Mouse (Mus musculus): ENCODE data around the gene Chd4. TPM values are rescaled to one million over a fixed set of nuclear protein-coding genes. Genes with fewer than 3 reads are reported as not detected.

The Chd4 gene
- polyA plus RNA-seq (2017; shearing (Covaris generic)) = 57.3 TPM

DNA sequence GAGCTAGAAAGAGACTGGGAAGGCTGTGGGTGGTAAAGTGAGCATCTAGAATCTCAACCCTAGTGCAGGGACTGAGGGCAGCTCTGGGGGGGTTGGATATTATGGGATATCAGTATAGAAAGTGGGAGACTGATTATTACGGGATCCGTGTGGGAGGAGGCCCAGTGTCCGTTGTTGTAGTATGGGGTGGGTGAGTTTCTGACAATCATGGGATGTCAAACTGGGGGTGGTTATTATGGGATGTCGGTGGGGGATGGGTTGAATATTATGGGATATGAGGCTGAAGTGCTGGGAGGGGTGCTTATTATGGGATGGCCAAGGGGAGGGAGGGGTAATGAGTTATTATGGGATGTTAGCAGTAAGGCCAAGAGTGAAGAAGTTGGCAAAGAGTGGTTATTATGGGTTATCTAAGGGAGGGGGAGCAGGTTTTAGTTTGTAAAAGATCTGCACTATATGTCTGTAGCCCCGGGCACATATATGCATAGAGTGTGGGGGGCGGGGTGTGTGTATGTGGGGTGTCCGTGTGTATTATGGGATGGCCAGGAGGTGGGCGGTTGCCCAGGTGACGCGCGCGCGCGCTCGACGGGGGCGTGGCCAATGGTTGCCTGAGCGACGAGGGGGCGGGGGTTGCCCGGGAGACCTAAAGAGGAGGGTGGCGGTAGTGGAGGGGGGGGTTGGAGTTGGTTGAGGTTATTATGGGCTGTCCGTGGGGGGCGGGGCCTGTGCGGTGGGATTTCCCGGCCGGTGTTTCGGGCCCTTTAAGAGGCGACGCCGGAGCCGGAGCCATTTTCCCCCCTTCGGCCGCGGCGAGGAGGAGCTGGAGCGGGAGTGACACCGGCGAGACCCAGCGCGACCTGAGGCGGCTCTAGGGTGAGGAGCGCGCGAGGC, at the start of gene Chd4:
Gene Chd4, plus strand, starts transcription at position 591 of the 888 bp plus-strand sequence.

DNA sequence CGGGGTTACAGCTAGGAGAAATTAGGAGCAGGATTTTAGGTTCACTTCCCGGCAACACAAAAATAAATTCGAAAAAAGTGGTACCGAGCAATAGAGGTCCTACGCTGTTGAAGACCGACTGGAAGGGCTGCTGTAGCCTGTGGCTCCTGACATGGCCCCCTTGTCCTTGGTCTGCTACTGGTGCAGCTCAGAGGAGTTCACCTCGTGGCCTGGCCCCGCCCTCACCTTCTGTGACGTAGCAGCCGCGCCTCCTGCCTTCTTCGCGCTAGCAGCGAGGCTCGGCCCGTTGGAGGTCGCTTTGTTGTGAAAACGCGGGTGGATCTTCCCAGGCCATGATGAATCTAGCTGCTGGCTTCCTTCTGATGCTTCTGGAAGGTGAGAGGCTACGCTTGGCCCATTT, 46.1 kb upstream of the Chd4 start, which contains the start of gene Acrbp:
Gene Acrbp, plus strand, starts transcription at position 12 of the 400 bp plus-strand sequence.

DNA sequence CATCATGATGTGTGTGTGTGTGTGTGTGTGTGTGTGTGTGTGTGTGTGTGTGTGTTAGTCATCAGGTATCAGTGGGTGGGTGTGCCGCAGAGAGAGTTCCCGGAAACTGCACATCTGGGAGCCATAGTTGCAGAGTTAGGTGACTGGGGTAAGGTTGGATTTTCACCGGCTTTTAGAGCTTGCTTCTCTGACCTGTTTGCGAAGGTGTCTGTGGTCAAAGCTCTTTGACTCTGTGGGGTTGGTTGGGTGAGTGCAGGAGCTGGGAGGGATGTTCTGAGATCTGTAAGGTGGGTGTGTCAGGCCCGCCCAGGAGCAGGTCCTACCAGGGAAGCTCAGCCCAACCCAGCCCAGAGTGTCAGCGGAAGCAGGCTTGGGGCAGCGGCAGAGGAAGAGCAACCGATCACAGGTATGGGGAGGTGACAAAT, 28.2 kb upstream of the Chd4 start, which contains the start of gene Lpar5:
Gene Lpar5, plus strand, starts transcription at position 350 of the 425 bp plus-strand sequence.

DNA sequence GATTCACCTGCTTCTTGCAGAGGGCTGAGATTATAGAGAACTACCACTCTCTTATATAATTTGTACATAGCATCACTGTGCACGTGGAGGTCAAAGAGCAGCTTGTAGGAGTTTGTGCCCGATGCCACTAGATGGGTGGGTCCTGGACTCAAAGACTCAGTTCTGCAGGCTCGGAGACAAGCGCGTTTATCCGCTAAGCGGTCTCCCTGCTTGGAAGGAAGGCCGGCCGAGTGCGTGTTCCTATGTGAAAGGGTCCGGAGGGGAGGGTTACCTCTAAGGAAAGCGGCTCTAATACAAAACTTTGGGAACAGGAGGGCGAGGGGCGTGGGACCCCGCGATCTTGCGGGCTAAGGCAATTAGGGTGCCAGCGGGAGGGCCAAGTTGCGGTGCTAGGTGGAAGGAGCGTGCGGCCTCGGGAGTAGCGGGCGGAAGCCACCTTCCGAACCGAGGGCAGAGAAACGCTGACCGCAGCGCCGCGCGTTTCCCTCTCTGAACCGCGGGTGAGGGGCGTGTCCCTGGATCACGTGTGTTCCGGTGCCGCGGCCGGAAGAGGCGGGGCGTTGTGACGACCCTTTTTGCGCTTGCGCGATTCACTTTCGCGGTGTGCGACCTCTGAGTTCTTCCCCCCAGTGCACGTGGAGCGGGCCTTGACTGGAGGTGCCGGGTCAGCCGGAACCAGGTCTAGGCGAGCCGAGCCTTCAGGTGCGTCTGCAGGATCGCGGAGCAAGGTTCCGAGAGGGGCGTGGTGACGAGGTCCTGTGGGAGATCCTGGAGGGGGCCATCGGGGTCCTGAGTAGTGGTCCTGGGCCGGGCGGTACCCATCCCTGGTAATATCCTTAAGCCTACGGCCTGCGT, 35.7 kb downstream of the Chd4 start, which contains the start of gene Nop2:
Gene Nop2, plus strand, starts transcription at position 608 of the 855 bp plus-strand sequence.

DNA sequence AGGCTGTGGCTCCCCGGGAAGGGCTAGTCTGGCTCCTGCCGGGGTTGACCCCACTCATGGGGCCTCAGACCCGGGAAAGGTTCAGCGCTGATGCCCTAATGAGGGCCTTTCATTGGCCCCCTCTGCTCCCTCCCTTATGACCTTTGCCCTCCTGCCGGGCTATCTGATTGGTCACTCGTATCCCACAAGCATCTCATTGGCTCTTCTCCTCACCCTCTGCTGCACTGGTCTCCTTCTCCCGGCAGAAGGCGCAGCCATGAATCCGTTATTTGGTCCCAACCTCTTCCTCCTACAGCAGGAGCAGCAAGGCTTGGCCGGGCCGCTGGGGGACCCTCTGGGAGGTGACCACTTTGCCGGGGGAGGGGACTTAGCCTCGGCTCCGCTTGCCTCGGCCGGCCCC, 49.2 kb downstream of the Chd4 start, which contains the start of gene Iffo1:
Gene Iffo1, plus strand, starts transcription at position 241 of the 400 bp plus-strand sequence.

DNA sequence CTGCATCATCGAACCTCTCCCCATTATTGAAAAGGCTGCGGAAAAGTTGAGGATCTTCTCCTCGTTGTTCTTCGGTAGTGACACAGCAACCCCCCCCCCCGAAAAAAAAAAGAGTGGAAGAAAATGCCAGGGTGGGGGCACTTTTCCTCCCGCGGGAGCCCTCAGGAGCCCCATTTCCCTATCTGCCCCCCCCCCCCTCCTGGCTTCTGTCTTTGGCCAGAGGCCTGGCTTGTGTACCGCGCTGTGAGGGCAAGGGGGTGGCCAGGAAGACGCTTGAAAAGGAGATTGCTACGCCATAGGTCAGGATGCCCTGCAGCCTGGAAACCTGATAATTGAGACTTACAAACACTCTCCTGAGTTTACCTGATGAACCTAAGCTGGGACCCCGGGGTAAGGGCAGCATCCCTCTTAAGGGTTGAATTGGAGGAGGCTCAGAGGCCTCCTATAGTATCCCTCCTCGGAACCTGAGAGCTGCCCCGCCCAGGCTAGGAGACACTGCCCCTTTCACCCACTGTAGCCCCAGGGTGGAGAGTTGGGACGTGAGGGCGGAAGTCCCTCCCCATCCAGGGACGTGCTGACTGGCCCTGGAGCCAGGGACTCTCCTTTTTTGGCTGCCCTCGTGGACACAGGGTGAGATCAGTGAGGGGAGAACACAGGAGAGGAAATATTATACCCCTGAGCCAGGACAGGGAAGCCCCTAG, 70.4 kb downstream of the Chd4 start, which contains the start of gene Gapdh:
Gene Gapdh, minus strand, starts transcription at position 417 of the 701 bp plus-strand sequence.

Other genes with a start within 250 kb of the Chd4 start
- not detected for gene P3h3, start 238.2 kb upstream of the Chd4 start, polyA plus RNA-seq (2017; shearing (Covaris generic))
- 0.10 TPM for gene Gpr162, start 232.0 kb upstream of the Chd4 start, polyA plus RNA-seq (2017; shearing (Covaris generic))
- gene Cd4, start 207.8 kb upstream of the Chd4 start, polyA plus RNA-seq (2017; shearing (Covaris generic)) = 550 TPM
- not detected for gene Lag3, start 184.3 kb upstream of the Chd4 start, polyA plus RNA-seq (2017; shearing (Covaris generic))
- gene Ptms, start 175.9 kb upstream of the Chd4 start, polyA plus RNA-seq (2017; shearing (Covaris generic)) = 7.9 TPM
- gene Mlf2, start 164.6 kb upstream of the Chd4 start, polyA plus RNA-seq (2017; shearing (Covaris generic)) = 126 TPM
- 42.9 TPM for gene Cops7a, start 130.4 kb upstream of the Chd4 start, polyA plus RNA-seq (2017; shearing (Covaris generic))
- not detected for gene Pianp, start 99.3 kb upstream of the Chd4 start, polyA plus RNA-seq (2017; shearing (Covaris generic))
- gene Zfp384, start 86.8 kb upstream of the Chd4 start, polyA plus RNA-seq (2017; shearing (Covaris generic)) = 64.7 TPM
- 74.8 TPM for gene Ing4, start 56.2 kb upstream of the Chd4 start, polyA plus RNA-seq (2017; shearing (Covaris generic))
- 11.1 TPM for gene Acrbp, start 46.3 kb upstream of the Chd4 start, polyA plus RNA-seq (2017; shearing (Covaris generic))
- 3.6 TPM for gene Lpar5, start 28.1 kb upstream of the Chd4 start, polyA plus RNA-seq (2017; shearing (Covaris generic))
- gene Nop2, start 35.9 kb downstream of the Chd4 start, polyA plus RNA-seq (2017; shearing (Covaris generic)) = 39.7 TPM
- 20.2 TPM for gene Iffo1, start 49.3 kb downstream of the Chd4 start, polyA plus RNA-seq (2017; shearing (Covaris generic))
- gene Gapdh, start 70.5 kb downstream of the Chd4 start, polyA plus RNA-seq (2017; shearing (Covaris generic)) = 201 TPM
- gene Ncapd2, start 95.7 kb downstream of the Chd4 start, polyA plus RNA-seq (2017; shearing (Covaris generic)) = 17.0 TPM
- gene Mrpl51, start 95.8 kb downstream of the Chd4 start, polyA plus RNA-seq (2017; shearing (Covaris generic)) = 37.5 TPM
- 46.2 TPM for gene Vamp1, start 119.6 kb downstream of the Chd4 start, polyA plus RNA-seq (2017; shearing (Covaris generic))
- 60.2 TPM for gene Tapbpl, start 135.9 kb downstream of the Chd4 start, polyA plus RNA-seq (2017; shearing (Covaris generic))
- 455 TPM for gene Cd27, start 141.0 kb downstream of the Chd4 start, polyA plus RNA-seq (2017; shearing (Covaris generic))
- 2.0 TPM for gene Tuba3a, start 190.1 kb downstream of the Chd4 start, polyA plus RNA-seq (2017; shearing (Covaris generic))
- gene Ltbr, start 217.9 kb downstream of the Chd4 start, polyA plus RNA-seq (2017; shearing (Covaris generic)) = not detected
- gene Scnn1a, start 224.7 kb downstream of the Chd4 start, polyA plus RNA-seq (2017; shearing (Covaris generic)) = 0.19 TPM

Data from naive thymus-derived CD4-positive, alpha-beta T cell, adult 5 months (primary cell).